Mouse (Mus musculus) olfactory bulb, adult 2 months (tissue): ENCODE measurements around the gene Svs5. TPM values are rescaled to one million over a fixed set of nuclear protein-coding genes. Genes with fewer than 3 reads are reported as not detected.

Source experiments
- H3K27ac ChIP-seq: fragments of 200-500 bp; 2 replicates; pipeline ENCODE4 v1.5.1; 2012; ENCODE audit warnings: low read depth, low read length; ENCODE audit not compliant: insufficient read depth
- H3K4me1 ChIP-seq: fragments of 200-500 bp; 2 replicates; pipeline ENCODE4 v1.6.1; 2012; ENCODE audit warnings: low read length; ENCODE audit not compliant: control insufficient read depth, insufficient read depth
- H3K4me3 ChIP-seq: fragments of 200-500 bp; 2 replicates; pipeline ENCODE4 v1.5.1; 2012; ENCODE audit warnings: mild to moderate bottlenecking, low read depth, low read length, moderate library complexity; ENCODE audit not compliant: insufficient read depth
- CTCF ChIP-seq: fragments of 200-500 bp; IDR thresholded peaks from 2 replicates; pipeline ENCODE4 v1.5.1; 2012; ENCODE audit warnings: low read depth, mild to moderate bottlenecking, low read length, moderate library complexity; ENCODE audit not compliant: insufficient read depth
- POLR2A ChIP-seq: fragments of 200-500 bp; IDR thresholded peaks from 2 replicates; pipeline ENCODE4 v1.6.1; 2012; ENCODE audit warnings: mild to moderate bottlenecking, low read depth, low read length, moderate library complexity; ENCODE audit not compliant: insufficient read depth
- WGBS: fragments of 180-500 bp; shearing (Covaris S2); methylation state at CpG from one replicate; pipeline ENCODE4 v1.1.7; 2018; 5-methylcytosine and 5-hydroxymethylcytosine counted together
- polyA plus RNA-seq: library from polyadenylated mRNA; stranded (reverse); fragments of >200 nt; gene quantifications from 2 replicates; pipeline ENCODE4 v1.2.4, GENCODE M21; 2012; ENCODE audit warnings: low replicate concordance; ENCODE audit not compliant: missing spikeins, insufficient read depth, insufficient read length

Gene Svs5
- polyA plus RNA-seq, 1 experiment, result not detected

DNA sequence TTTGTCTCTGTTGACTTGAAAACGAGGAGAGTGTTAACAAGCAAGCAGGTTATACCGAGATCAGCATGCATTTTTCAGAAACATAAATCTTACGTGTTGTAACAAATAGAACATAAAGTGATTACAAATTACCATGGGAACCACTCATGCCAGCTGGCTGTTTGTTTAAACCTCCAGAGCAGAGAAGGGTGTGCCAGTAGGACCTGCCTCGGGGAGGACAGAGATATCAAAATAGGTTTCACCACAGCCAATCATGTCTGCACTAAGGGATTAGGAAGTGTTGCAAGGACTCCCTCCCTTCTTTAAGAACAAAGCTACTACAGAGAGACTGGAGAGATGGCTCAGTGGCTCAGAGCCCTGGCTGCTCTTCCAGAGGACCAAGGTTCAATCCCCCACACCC, 40.6 kb downstream of the Svs5 start:
- Histone ChIP-seq H3K27ac (no peak overlapping the region), H3K4me1 (no peaks in the 10 kb centered on the region), H3K4me3 (no peak overlapping the region)
- 41% methylated on average over 4 of the region's 4 CpGs for WGBS
- TF ChIP-seq CTCF (no peak), POLR2A (no peak)

DNA sequence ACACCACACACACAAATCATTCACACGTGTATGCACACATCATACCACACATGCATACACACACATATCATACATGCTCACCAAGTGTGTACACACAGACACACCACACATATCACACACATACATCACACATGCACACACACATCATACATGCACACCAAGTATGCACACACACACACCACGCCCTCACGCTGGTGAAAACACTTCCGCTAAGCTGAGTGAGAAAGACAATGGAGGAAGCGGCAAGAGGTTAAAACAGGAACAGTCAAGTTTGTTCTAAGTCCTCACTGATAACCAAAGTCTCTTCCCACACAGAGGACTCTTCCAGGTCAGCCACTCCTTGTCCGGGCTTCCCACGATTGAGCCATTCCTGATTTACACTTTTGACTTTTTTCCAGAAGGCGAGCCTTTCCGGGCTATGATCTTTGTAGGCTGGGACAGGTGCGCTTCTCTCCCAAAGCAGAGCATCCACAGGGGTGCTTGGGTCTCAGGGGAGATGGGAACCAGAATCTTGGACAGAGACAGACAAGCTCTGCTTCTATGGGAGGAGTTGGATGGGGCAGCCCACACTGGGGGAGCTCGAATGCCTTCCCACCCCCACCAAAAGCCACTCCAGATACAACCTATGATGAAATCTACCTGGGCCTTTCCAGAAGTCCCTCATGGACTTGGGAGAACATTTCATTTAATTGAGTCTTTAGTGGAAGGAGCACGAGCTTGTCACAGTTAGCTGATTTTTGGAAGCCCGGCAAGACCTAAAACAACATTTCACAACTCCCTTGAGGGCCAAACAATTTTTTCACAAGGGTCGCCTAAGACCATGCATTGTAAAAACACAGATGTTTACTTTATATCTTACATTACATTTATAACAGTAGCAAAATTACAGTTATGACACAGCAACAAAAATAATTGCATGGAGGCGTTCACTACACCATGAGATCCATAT, 45.2 kb downstream of the Svs5 start:
- no peak overlapping the region for H3K4me3 ChIP-seq
- WGBS, result 92% methylated on average over 15 of the region's 15 CpGs
- TF ChIP-seq POLR2A (no peak), CTCF (no peak)
- no peaks in the 10 kb centered on the region for H3K4me1 ChIP-seq
- no peak overlapping the region for H3K27ac ChIP-seq

GRCm38 (mm10) chr2:164381726-164382125, 49.2 kb downstream of the Svs5 start:
- H3K27ac ChIP-seq, result no peak overlapping the region
- H3K4me1 ChIP-seq, result peaks cover 8% of the 10 kb centered on the region
- no peak overlapping the region for H3K4me3 ChIP-seq
- WGBS, result 82% methylated on average over 8 of the region's 8 CpGs
- TF ChIP-seq POLR2A (no peak), CTCF (no peak)

- Histone ChIP-seq H3K4me1 (peaks cover 8% of the 10 kb centered on the region), H3K4me3 (no peak overlapping the region), H3K27ac (no peak overlapping the region)
- 93% methylated on average over 3 of the region's 3 CpGs for WGBS
- TF ChIP-seq POLR2A, result no peak
- no peak for TF ChIP-seq CTCF
Observed at GRCm38 (mm10) chr2:164382971-164383370, 50.4 kb downstream of the Svs5 start.

Other genes starting within 250 kb of the Svs5 start
- not detected in 2 replicates for gene Kcns1, start 161.6 kb upstream of the Svs5 start, polyA plus RNA-seq
- gene Wfdc5, start 150.0 kb upstream of the Svs5 start, polyA plus RNA-seq, result not detected in 2 replicates
- not detected in 2 replicates for gene Wfdc12, start 142.1 kb upstream of the Svs5 start, polyA plus RNA-seq
- gene Wfdc15a, start 132.6 kb upstream of the Svs5 start, polyA plus RNA-seq, result not detected in 2 replicates
- not detected in 2 replicates for gene Wfdc15b, start 111.1 kb upstream of the Svs5 start, polyA plus RNA-seq
- not detected in 2 replicates for gene Svs2, start 94.3 kb upstream of the Svs5 start, polyA plus RNA-seq
- gene Svs3b, start 76.1 kb upstream of the Svs5 start, polyA plus RNA-seq, result not detected in 2 replicates
- not detected in 2 replicates for gene Svs4, start 54.3 kb upstream of the Svs5 start, polyA plus RNA-seq
- not detected in 2 replicates for gene Svs3a, start 43.5 kb upstream of the Svs5 start, polyA plus RNA-seq
- not detected in 2 replicates for gene Svs6, start 16.0 kb upstream of the Svs5 start, polyA plus RNA-seq
- gene Slpi, start 56.4 kb downstream of the Svs5 start, polyA plus RNA-seq, result not detected in 2 replicates
- gene Rbpjl, start 70.4 kb downstream of the Svs5 start, polyA plus RNA-seq, result not detected in 2 replicates
- not detected in 2 replicates for gene Matn4, start 72.4 kb downstream of the Svs5 start, polyA plus RNA-seq
- gene Sdc4, start 111.1 kb downstream of the Svs5 start, polyA plus RNA-seq, result 124 TPM in 1 of 2 replicates, not detected in the other
- not detected in 2 replicates for gene Sys1, start 124.2 kb downstream of the Svs5 start, polyA plus RNA-seq
- gene Gm20458, start 128.2 kb downstream of the Svs5 start, polyA plus RNA-seq, result not detected in 2 replicates
- gene Trp53tg5, start 141.0 kb downstream of the Svs5 start, polyA plus RNA-seq, result not detected in 2 replicates
- gene Dbndd2, start 153.4 kb downstream of the Svs5 start, polyA plus RNA-seq, result 84.6 TPM in 1 of 2 replicates, not detected in the other
- gene Pigt, start 164.8 kb downstream of the Svs5 start, polyA plus RNA-seq, result not detected in 2 replicates
- not detected in 2 replicates for gene Wfdc2, start 229.7 kb downstream of the Svs5 start, polyA plus RNA-seq
- not detected in 2 replicates for gene Spint3, start 240.7 kb downstream of the Svs5 start, polyA plus RNA-seq